Mouse (Mus musculus): ENCODE measurements around the gene Gm28048. TPM values are rescaled to one million over a fixed set of nuclear protein-coding genes. Genes with fewer than 3 reads are reported as not detected.

Gm28048 gene
- polyA plus RNA-seq, 1 experiment from 2014 or later = 6.8 TPM

GRCm38 (mm10) chr11:22970546-22970945 is 11.3 kb downstream of the Gm28048 start:
- DNase-seq = no peak
- no peak for ATAC-seq (ENCODE audit: low read depth)
- Histone ChIP-seq H3K9me3 (replicated peaks) (peaks cover 10% of the 10 kb centered on the region), H3K27ac (no peak overlapping the region), H3K4me2 (no peak overlapping the region), H3K36me3 (peaks cover 30% of the 10 kb centered on the region), H3K4me1 (replicated peaks) (peaks cover 25% of the 10 kb centered on the region), H3K4me3 (replicated peaks) (no peak overlapping the region), H3K9ac (no peak overlapping the region), H3K27me3 (no peaks in the 10 kb centered on the region)
- 82% methylated on average over 1 of the region's 1 CpGs for WGBS (ENCODE audit: insufficient replicate concordance)

- Histone ChIP-seq H3K9me3 (replicated peaks) (peaks cover 10% of the 10 kb centered on the region), H3K27me3 (no peaks in the 10 kb centered on the region), H3K4me1 (replicated peaks) (peaks cover 22% of the 10 kb centered on the region), H3K36me3 (peaks cover 27% of the 10 kb centered on the region), H3K4me2 (no peak overlapping the region), H3K4me3 (replicated peaks) (no peak overlapping the region), H3K27ac (no peak overlapping the region), H3K9ac (no peak overlapping the region)
- WGBS (ENCODE audit: insufficient replicate concordance) = 30% methylated on average over 6 of the region's 6 CpGs
- DNase-seq (no peak), ATAC-seq (ENCODE audit: low read depth) (no peak)
Observed at GRCm38 (mm10) chr11:22969486-22969885, 12.4 kb downstream of the Gm28048 start.

GRCm38 (mm10) chr11:22965503-22965902 is 16.4 kb downstream of the Gm28048 start:
- H3K36me3 ChIP-seq = peaks cover 12% of the 10 kb centered on the region; the same call in 1 of the 2 replicates
- H3K9me3 ChIP-seq (replicated peaks) = no peaks in the 10 kb centered on the region
- no peak overlapping the region for H3K9ac ChIP-seq
- ATAC-seq (ENCODE audit: low read depth) = no peak
- 73% methylated on average over 4 of the region's 4 CpGs for WGBS (ENCODE audit: insufficient replicate concordance)
- no peak overlapping the region for H3K4me3 ChIP-seq (replicated peaks)
- H3K4me1 ChIP-seq (replicated peaks) = peaks cover 8% of the 10 kb centered on the region
- H3K27me3 ChIP-seq = no peaks in the 10 kb centered on the region
- no peak overlapping the region for H3K4me2 ChIP-seq
- H3K27ac ChIP-seq = no peak overlapping the region
- DNase-seq = no peak

GRCm38 (mm10) chr11:22964401-22964800 is 17.5 kb downstream of the Gm28048 start:
- 77% methylated on average over 4 of the region's 4 CpGs for WGBS (ENCODE audit: insufficient replicate concordance)
- H3K9me3 ChIP-seq (replicated peaks) = no peaks in the 10 kb centered on the region
- no peak overlapping the region for H3K27ac ChIP-seq
- H3K36me3 ChIP-seq = peaks cover 12% of the 10 kb centered on the region; the same call in 1 of the 2 replicates
- DNase-seq (no peak), ATAC-seq (ENCODE audit: low read depth) (no peak)
- no peaks in the 10 kb centered on the region for H3K4me1 ChIP-seq (replicated peaks)
- H3K27me3 ChIP-seq = no peaks in the 10 kb centered on the region
- H3K9ac ChIP-seq = no peak overlapping the region
- H3K4me3 ChIP-seq (replicated peaks) = no peak overlapping the region
- H3K4me2 ChIP-seq = no peak overlapping the region

- 73% methylated on average over 1 of the region's 1 CpGs for WGBS (ENCODE audit: insufficient replicate concordance)
- peaks cover 11% of the 10 kb centered on the region; the same call in 1 of the 2 replicates for H3K36me3 ChIP-seq
- ATAC-seq (ENCODE audit: low read depth) = no peak
- H3K4me1 ChIP-seq (replicated peaks) = no peaks in the 10 kb centered on the region
- DNase-seq = no peak
- no peaks in the 10 kb centered on the region for H3K9me3 ChIP-seq (replicated peaks)
- H3K27me3 ChIP-seq = no peaks in the 10 kb centered on the region
- no peak overlapping the region for H3K4me3 ChIP-seq (replicated peaks)
- no peak overlapping the region for H3K27ac ChIP-seq
- H3K4me2 ChIP-seq = no peak overlapping the region
- H3K9ac ChIP-seq = no peak overlapping the region
Observed at GRCm38 (mm10) chr11:22962101-22962500, 19.8 kb downstream of the Gm28048 start.

- 67% methylated on average over 4 of the region's 4 CpGs for WGBS (ENCODE audit: insufficient replicate concordance)
- ATAC-seq (ENCODE audit: low read depth) (no peak), DNase-seq (no peak)
- no peak overlapping the region for H3K27ac ChIP-seq
- H3K4me3 ChIP-seq (replicated peaks) = no peak overlapping the region
- no peaks in the 10 kb centered on the region for H3K9me3 ChIP-seq (replicated peaks)
- no peaks in the 10 kb centered on the region for H3K4me1 ChIP-seq (replicated peaks)
- H3K36me3 ChIP-seq = peaks cover 6% of the 10 kb centered on the region
- H3K27me3 ChIP-seq = no peaks in the 10 kb centered on the region
- H3K9ac ChIP-seq = no peak overlapping the region
- H3K4me2 ChIP-seq = no peak overlapping the region
Observed at GRCm38 (mm10) chr11:22957791-22958374, 24.0 kb downstream of the Gm28048 start.

GRCm38 (mm10) chr11:22956830-22957229 is 25.1 kb downstream of the Gm28048 start:
- Histone ChIP-seq H3K9ac (no peak overlapping the region), H3K27ac (no peak overlapping the region), H3K4me2 (no peak overlapping the region), H3K36me3 (peaks cover 10% of the 10 kb centered on the region), H3K27me3 (no peaks in the 10 kb centered on the region), H3K4me3 (replicated peaks) (no peak overlapping the region), H3K9me3 (replicated peaks) (no peaks in the 10 kb centered on the region), H3K4me1 (replicated peaks) (no peaks in the 10 kb centered on the region)
- ATAC-seq (ENCODE audit: low read depth) = peak; percentile 41; the same call in 1 of the 2 replicates
- DNase-seq = peak; percentile 28
- 61% methylated on average over 4 of the region's 4 CpGs for WGBS (ENCODE audit: insufficient replicate concordance)

- no peaks in the 10 kb centered on the region for H3K9me3 ChIP-seq (replicated peaks)
- H3K27me3 ChIP-seq = no peaks in the 10 kb centered on the region
- no peaks in the 10 kb centered on the region for H3K4me1 ChIP-seq (replicated peaks)
- H3K27ac ChIP-seq = no peak overlapping the region
- H3K4me2 ChIP-seq = no peak overlapping the region
- DNase-seq = no peak
- 80% methylated on average over 6 of the region's 6 CpGs for WGBS (ENCODE audit: insufficient replicate concordance)
- peaks cover 10% of the 10 kb centered on the region for H3K36me3 ChIP-seq
- no peak for ATAC-seq (ENCODE audit: low read depth)
- H3K4me3 ChIP-seq (replicated peaks) = no peak overlapping the region
- H3K9ac ChIP-seq = no peak overlapping the region
Observed at GRCm38 (mm10) chr11:22956346-22956745, 25.5 kb downstream of the Gm28048 start.

GRCm38 (mm10) chr11:22952668-22953067 is 29.2 kb downstream of the Gm28048 start:
- Histone ChIP-seq H3K4me3 (replicated peaks) (no peak overlapping the region), H3K9ac (no peak overlapping the region), H3K27me3 (no peaks in the 10 kb centered on the region), H3K4me1 (replicated peaks) (peaks cover 14% of the 10 kb centered on the region), H3K9me3 (replicated peaks) (no peaks in the 10 kb centered on the region), H3K4me2 (no peak overlapping the region), H3K36me3 (peaks cover 10% of the 10 kb centered on the region), H3K27ac (no peak overlapping the region)
- ATAC-seq (ENCODE audit: low read depth) = no peak
- WGBS (ENCODE audit: insufficient replicate concordance) = 64% methylated on average over 7 of the region's 7 CpGs
- DNase-seq = no peak

GRCm38 (mm10) chr11:22950131-22950530 is 31.8 kb downstream of the Gm28048 start:
- H3K36me3 ChIP-seq = peaks cover 7% of the 10 kb centered on the region
- H3K27ac ChIP-seq = no peak overlapping the region
- H3K9ac ChIP-seq = no peak overlapping the region
- no peak for DNase-seq
- no peak overlapping the region for H3K4me2 ChIP-seq
- H3K9me3 ChIP-seq (replicated peaks) = no peaks in the 10 kb centered on the region
- no peak for ATAC-seq (ENCODE audit: low read depth)
- WGBS (ENCODE audit: insufficient replicate concordance) = 71% methylated on average over 6 of the region's 6 CpGs
- no peaks in the 10 kb centered on the region for H3K27me3 ChIP-seq
- H3K4me3 ChIP-seq (replicated peaks) = no peak overlapping the region
- peaks cover 21% of the 10 kb centered on the region for H3K4me1 ChIP-seq (replicated peaks)

- no peak overlapping the region for H3K9ac ChIP-seq
- 64% methylated on average over 1 of the region's 1 CpGs for WGBS (ENCODE audit: insufficient replicate concordance)
Observed at GRCm38 (mm10) chr11:22949101-22949500, 32.8 kb downstream of the Gm28048 start.

GRCm38 (mm10) chr11:22938983-22939382 is 42.9 kb downstream of the Gm28048 start:
- no peak for DNase-seq
- H3K9me3 ChIP-seq (replicated peaks) = no peaks in the 10 kb centered on the region
- ATAC-seq (ENCODE audit: low read depth) = no peak
- no peak overlapping the region for H3K4me2 ChIP-seq
- WGBS (ENCODE audit: insufficient replicate concordance) = 43% methylated on average over 2 of the region's 2 CpGs
- no peak overlapping the region for H3K4me3 ChIP-seq (replicated peaks)
- H3K4me1 ChIP-seq (replicated peaks) = peaks cover 4% of the 10 kb centered on the region; the same call in 1 of the 2 replicates
- H3K36me3 ChIP-seq = no peaks in the 10 kb centered on the region
- no peak overlapping the region for H3K9ac ChIP-seq
- no peaks in the 10 kb centered on the region for H3K27me3 ChIP-seq
- no peak overlapping the region for H3K27ac ChIP-seq

More at GRCm38 (mm10) chr11:22949101-22949500, 32.8 kb downstream of the Gm28048 start:
- Histone ChIP-seq H3K4me1 (replicated peaks) (peaks cover 23% of the 10 kb centered on the region), H3K9me3 (replicated peaks) (no peaks in the 10 kb centered on the region), H3K4me3 (replicated peaks) (no peak overlapping the region), H3K4me2 (no peak overlapping the region), H3K27me3 (no peaks in the 10 kb centered on the region), H3K36me3 (0 out of 2 replicates have a peak, but pooled peaks cover 4% of the 10 kb centered on the region), H3K27ac (no peak overlapping the region)
- ATAC-seq (ENCODE audit: low read depth) (no peak), DNase-seq (no peak)

Data from liver, embryonic 13.5 days (tissue).